Mouse (Mus musculus) frontal cortex, postnatal 25 days (tissue): ENCODE results near the gene Setd3.

Source experiments
- DNase-seq, 2 experiments: peaks; one replicate each; pipeline ENCODE4 v3.0.0; 2022; ENCODE audit warnings: low spot score in 2 of 2

Setd3 gene

DNA sequence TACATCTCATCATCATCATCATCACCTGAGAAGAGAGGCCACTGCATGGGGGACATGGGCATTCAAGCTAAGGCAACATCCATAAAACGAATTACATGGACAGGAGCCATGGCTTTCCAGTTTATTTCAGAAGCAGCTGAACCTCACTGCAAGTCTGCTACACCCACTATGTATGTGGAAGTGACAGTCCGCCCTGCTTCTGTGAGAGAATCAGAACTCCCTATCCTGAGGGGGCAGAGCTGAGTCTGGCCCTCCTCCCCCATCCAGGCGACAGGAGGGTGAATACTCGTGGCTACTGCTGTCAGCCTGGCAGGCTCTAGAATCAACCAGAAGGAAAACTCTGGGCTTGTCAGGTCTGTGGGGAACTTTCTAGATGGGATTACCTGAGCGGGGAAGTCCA lies 106.2 kb downstream of the Setd3 start:
- no peak for DNase-seq

GRCm38 (mm10) chr12:108070685-108071662 lies 108.1 kb downstream of the Setd3 start:
- no peak for DNase-seq

DNA sequence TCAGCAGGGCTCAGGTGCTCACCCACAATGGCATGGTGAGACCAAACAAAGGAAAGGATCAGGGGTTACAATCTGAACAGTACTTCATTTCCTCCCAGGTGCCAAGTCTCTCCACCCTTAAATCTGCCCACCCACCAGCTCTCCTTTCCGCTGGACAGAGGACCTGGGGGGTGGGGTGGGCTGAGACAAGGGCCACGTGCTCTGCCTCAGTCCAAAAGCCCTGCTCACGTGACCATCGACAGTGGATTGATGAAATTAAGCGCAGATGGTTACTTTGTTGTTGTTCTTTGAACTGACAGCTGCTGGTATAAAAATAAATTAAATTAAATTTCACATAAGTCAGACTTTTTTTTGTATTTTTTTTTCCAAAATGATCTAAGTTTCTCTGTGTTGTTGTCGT lies 109.6 kb downstream of the Setd3 start:
- no peak for DNase-seq

- no peak for DNase-seq
These were observed 111.2 kb downstream of the Setd3 start for GRCm38 (mm10) chr12:108067811-108068375.

DNA sequence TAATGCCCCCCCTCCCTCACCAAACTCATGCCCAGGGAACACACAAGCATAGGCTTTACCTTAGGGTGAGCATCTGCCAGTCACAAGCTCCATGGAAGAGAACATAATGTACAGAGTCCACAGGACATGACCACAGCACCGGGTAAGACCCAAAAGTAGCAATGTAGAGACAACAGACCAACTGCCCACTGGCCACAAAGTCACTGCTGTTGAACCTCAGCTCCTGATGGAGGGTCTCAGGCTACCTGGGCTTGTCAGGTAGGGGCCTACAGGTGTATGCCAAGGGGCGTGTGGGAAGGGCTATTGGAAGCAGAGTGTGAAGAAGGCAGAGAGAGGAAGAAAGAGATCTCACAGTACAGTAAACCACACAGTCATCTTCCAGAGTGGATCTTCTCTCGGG lies 111.9 kb downstream of the Setd3 start:
- DNase-seq: no peak

DNA sequence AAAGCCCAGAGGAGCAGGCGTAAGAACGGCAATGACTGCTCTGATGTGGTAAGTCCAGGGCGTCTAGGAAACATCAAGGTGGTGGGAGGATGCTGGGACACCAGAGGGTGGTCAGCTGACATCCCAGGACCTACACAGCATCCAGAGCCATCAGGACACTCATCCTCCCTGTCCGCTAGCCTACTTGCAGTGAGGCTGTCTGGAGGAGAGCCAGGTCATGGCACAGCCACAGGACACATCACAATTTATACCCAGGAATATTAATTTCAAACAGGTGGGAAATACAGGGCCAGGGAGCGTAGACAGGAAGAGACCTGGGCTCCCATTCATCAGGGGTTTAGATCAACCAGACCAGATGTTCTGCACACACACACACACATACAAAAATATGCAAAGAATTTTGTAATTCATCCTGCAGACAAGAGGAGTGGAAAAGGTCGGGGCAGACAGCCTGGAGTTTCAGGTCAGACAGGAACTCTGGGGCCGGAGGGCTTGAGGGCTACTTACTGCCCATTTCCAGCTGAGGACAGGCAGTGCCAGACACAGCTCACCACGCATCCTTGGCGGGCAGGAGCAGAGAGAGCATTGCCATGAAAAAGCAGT lies 114.6 kb downstream of the Setd3 start:
- DNase-seq: no peak

DNA sequence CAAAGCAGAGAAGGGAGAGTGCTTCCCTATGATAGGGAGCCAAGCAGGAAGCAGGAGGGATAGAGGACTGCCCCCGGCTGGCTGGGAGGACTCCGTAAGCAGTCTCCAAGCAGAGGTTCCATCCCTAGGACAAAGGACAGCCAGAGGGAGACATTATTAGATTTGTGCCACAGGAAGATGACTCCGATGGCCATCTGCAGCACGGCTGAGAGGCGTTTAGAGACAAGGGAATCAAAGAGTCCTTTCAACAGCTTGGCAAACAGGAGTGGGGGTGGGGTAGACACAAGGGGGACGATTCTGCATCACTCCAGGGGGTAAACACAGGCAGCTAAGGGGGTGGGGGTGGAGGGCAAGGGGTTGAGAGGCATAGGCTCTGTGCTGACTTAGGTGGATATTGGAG lies 115.1 kb downstream of the Setd3 start:
- no peak for DNase-seq

DNA sequence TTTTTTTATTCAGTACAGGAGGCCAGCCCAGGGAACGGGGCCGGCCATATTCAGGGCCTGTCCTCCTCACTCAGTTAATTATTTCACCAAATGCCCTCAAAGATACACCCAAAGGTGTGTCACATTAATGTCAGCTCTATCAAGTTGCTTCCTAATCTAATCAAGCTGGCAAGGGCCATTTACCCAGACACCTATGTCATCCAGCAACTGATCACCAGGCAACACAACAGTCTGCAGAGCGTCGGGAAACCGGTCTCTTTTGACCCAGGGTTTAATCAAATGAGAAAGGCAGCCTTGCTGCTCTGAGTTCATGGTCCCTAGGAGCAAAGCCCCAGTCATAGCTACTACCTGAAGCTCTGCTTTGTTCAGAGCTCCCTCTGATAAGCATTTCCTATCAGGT lies 117.0 kb downstream of the Setd3 start:
- no peak for DNase-seq

- no peak for DNase-seq
These were observed 117.5 kb downstream of the Setd3 start for GRCm38 (mm10) chr12:108061661-108062060.
